Mouse (Mus musculus): ENCODE data around the gene Pde1c.

Pde1c gene

DNA sequence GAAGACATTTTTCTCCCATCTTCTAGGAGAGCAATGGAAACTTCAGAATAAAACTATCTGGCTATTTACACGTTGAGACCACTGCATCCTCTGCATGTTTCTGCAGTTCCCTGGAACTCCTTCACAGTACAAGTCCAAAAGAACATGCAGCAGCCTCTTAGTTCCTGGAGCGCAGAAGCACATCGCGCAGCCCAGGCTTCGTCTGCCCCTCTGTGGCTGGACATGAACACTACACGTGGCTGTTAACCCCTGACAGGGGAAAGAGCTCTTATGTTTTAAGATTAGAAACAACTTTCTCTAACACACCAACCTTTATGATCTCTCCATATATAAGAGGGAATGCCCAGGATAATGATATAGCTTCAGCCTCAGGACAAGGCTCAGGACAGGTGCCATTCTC, 92.3 kb downstream of the Pde1c start:
- in situ Hi-C loops (cut with MboI; ENCODE audit: low sequenced_read_pairs): loop anchor here (10.0 to 25.0 kb wide), 3 partner anchors 138 to 412 kb away; no protein-coding TSS in a partner anchor

DNA sequence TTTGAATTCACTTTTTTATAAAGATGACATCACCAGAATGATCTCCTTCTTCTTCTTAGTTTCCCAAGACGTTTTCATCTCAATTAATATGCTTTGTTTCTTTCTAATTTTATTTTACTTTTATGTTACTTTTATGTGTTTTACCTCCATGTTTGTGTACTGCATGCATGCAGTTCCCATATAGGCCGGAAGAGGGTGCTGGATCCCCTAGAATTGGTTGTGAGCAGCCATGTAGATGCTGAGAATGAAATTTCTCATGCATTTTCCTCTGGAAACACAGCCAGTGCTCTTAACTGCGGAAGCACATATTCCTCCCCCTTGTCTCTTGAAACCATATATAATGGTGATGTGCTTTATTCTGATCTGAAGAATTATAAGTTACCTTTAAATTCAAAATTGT, 110.8 kb downstream of the Pde1c start:
- in situ Hi-C loops (cut with MboI; ENCODE audit: low sequenced_read_pairs): no loop called here

DNA sequence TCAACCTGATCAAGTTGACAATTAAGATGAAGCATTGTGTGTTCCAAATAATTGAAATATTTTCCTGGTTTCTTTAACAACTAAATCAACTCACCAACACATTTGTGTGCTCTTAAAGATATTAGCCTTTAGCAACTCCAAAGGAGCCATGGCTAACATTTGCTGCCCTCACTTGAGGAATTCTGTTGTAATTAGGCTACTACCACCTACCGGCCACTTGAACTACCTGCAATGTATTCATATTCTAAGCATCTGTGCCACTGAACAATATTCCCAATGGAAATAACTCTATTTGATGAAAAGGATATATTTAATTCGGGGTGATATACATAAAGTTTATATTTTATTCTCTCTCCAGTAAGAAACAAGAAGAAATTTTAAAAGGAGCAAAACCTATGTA, 121.0 kb downstream of the Pde1c start:
- in situ Hi-C loops (cut with MboI; ENCODE audit: low sequenced_read_pairs): no loop called here

DNA sequence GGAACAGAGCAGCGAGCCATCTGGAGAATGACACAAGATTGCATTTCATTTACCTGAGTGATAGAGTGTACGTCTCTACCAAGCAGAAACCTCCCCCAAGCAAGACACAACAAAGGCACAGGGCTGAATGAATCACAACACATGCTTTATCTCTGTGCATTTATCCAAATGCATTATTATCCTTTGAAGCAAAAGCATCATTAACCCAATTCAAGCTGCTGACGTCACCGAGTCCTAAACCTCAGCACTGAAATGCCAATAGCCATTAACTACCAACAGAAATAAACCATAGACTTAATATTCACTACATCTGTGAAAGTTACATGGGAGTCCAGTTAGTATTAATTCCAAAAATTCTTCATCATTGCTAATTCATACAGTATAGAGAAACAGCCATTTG, 127.4 kb downstream of the Pde1c start:
- in situ Hi-C loops (cut with MboI; ENCODE audit: low sequenced_read_pairs): no loop called here

DNA sequence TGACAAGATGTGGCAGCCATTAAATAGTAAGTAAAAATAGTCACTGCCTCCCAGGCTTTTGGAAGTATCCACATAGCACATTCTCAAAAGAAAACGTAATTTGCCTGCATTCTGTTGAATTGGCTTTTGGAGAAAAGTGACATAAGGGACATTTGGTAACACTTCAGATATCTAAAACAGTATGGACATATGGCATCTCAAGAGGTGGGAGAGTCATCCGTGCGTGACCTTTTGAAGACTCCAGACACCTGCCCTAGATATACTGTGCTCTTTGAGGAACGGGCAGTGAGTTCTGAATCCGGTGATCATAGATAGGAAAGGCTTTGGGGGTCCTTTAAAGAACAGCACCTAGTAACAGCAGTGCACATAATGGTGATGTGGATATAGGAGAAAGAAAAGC, 143.1 kb downstream of the Pde1c start:
- in situ Hi-C loops (cut with MboI; ENCODE audit: low sequenced_read_pairs): no loop called here

DNA sequence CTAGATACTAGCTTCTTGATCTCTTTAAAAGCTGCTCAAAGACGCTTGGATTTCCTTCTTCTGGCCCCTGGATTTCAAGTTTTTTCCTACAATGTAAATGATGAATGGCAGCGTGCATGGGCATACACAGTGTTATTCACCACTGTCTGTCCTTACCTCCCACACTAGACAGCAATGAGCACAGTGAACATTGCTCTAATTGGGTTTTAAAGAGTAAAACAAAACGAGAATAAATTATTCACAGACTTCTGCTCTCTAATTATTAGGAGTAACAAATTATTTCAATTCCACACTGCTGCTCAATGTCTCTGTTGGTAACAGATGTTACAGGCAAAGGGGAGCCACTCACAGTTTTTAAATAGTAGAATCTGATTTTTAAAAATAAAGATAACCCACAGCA, 146.0 kb downstream of the Pde1c start:
- in situ Hi-C loops (cut with MboI; ENCODE audit: low sequenced_read_pairs): no loop called here

DNA sequence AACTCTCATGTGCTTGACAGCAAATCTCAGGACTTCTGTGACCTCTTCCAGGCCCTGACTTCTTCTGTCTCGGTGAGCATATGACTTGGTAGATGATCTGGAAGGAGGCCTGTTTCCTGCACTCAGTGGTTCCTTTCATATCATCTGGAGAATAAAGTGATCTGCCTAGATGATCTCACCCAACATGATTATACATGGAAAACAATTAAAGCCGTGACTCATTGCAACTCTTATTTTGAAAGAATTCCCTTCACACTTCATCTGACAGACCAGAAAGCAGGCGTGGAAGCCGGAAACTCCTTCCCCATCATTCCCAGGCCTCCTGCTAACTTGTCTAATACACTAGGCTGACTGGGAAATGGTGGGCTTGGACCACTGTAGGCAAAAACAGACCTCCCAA, 152.7 kb downstream of the Pde1c start:
- in situ Hi-C loops (cut with MboI; ENCODE audit: low sequenced_read_pairs): no loop called here

DNA sequence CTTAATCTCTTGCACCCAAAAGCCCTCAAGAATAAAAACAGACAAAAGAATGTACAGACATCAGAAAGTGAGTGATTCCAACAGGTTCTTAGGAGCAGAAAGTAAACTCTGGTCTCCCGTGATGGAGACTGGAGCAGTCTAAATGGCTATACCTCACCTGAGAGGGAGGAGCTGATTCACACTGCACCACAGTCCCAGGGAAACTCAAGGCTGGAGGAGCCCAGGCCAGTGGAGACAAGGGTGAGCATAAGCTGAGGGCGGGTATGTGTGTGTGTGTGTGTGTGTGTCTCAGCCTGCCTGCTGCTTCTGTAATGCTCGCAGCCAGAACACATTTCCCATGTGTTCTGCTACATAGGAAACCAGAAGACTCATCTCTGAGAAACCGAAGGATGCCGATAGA, 179.7 kb downstream of the Pde1c start:
- in situ Hi-C loops (cut with MboI; ENCODE audit: low sequenced_read_pairs): no loop called here

DNA sequence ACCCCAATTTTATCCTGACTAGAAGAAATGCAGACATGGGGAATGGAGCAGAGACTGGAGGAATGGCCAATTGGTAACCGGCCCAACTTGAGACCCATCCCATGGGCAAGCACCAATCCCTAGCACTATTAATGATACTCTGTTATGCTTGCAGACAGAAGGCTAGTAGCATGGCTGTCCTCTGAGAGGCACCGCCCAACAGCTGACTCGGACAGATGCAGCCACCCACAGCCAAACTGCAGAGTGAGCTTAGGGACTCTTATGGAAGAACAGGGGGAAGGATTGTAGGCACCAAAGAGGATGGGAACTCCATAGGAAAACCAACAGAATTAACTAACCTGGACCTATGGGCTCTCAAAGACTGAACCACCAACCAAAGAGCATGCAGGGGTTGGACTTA, 192.5 kb downstream of the Pde1c start:
- in situ Hi-C loops (cut with MboI; ENCODE audit: low sequenced_read_pairs): no loop called here

DNA sequence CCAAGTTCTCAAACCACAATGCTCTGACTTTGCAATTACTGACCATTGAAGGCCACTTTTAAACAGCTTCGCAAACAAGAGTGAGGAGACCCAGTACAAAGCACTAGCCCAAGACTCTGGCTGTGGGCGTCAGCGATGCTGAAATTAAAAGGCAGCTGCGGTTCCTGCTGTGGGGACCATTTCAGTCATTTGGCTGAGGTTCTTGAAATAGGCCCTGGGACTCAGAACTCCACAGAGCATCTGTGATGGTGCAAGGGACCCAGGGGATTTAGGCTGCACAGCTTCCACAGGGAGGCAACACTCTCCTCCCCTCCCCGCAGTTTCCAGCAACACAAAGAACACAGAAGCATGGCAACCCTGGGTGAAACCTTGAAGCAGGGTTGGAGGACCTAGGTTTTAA, 194.7 kb downstream of the Pde1c start:
- in situ Hi-C loops (cut with MboI; ENCODE audit: low sequenced_read_pairs): no loop called here

DNA sequence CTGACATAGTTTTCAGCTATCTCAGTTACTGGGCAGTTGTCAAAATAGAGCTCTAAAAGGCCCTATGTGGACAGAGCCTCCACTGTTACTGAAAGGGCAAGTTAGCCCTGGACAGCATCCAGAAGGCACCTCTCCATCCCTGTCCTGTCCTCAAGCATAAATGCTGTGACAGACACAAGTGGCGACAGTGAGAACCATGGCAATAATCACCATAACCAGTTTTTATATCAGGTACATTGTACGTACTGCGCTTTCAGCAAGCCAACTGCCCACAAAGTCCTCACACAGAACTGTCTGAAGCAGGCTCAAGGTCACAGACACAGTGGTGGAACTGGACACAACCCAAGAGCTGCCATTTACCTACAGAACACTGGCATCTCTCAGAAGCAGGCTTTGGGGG, 195.2 kb downstream of the Pde1c start:
- in situ Hi-C loops (cut with MboI; ENCODE audit: low sequenced_read_pairs): no loop called here

DNA sequence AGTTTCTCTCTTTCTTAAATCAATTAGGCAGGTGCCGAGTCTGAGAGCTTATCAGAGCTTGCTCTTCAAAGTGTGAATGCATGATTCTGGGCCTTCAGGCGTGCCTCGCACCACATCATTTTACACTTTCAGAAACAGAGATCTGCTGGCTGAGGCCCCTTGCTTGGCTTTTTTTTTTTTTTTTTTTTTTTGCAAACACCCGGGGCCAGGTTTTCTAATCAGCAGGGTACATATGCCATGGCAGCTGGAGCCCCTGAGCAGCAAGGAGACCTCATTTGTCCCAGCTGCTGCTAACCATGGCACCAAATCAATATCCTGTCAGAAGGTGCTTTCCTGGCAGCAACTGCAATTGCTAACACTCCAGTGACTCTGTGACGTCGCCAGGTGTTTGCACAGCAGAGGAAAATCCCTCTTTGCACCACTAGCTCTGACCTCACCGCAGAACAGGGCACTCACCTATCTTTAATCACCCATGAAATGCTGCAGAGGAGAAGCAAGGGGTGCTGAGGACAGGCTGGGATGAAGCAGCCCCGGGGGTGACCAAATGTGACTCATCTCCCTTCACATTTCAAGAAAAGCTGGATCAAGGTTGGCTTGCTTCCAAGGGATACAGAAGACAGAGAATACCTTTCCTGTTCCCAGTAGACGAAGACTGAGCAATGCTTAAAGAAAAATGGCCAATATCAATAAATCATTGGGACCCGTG, 195.7 kb downstream of the Pde1c start:
- in situ Hi-C loops (cut with MboI; ENCODE audit: low sequenced_read_pairs): no loop called here

DNA sequence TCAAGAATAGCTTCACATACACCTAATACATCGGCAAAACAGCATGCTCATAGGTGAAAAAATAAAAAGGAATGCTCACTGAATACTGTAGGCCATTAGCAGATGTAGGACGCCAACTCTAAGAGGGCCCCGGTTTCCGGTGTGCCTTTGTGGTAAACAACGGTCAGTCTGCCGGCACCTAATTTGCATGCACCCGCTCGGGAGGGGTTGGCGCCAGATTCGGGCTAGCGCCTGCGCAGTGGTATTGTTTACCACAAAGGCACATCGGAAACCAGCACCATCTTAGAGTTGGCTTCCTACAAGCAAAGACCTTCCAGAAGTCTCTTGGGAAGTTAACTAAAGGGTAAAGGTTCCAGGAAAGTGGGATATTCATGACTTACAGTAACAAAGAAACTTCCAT, 199.4 kb downstream of the Pde1c start:
- in situ Hi-C loops (cut with MboI; ENCODE audit: low sequenced_read_pairs): no loop called here

DNA sequence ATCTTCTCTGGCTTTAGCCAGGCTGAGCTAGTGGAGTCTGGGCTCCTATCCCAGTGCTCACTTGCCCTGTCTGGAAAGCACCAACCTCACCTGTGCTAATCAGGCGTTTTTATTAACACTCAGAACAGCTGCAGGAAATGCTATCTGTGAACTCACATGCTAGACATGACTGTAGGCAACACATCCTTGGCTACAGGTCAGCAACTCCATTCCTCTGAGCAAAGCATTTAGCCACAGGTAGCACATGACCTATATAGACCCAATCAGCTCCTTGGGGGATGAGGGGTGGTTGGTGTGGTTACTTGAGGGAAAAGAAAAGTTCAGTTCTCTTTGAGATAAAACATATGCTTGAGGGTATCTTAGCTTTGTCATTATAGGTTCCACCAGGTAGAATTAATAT, 200.8 kb downstream of the Pde1c start:
- in situ Hi-C loops (cut with MboI; ENCODE audit: low sequenced_read_pairs): no loop called here

DNA sequence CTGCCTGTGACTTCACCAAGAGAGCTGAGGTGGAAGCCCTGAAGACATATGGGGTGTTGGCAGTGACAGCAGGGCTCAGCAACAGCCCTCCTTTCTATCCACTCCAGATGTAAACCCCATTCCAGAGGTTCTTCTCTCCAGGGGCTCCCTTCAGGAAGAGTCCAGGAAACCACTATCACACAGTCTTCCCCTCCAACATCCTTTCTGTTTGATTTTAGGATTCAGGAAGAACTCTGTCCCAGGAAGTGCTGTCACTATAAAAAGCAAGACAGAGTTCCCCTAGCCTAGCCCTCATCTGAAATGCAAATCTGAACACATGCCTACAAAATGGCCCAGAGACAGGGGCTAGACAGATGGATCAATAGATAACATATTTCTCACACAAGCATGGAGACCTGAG, 201.6 kb downstream of the Pde1c start:
- in situ Hi-C loops (cut with MboI; ENCODE audit: low sequenced_read_pairs): no loop called here

DNA sequence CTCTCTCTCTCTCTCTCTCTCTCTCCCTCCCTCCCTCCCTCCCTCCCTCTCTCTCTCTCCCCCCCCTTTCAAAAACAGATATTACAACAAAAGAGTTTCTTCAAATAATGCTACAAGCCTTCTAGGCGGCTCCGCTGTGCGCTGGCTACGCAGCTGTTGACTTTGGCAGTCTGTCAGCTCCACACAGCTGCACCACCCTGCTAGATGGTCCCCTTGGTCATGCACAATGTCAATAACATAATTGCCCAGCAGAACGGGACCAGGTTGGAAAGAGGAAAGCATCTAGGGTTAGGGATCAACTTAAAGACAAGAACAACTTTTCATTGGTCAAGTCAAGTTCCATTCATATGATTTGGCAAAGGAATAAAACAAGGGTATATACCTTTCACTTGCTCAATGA, 206.3 kb downstream of the Pde1c start:
- in situ Hi-C loops (cut with MboI; ENCODE audit: low sequenced_read_pairs): no loop called here

DNA sequence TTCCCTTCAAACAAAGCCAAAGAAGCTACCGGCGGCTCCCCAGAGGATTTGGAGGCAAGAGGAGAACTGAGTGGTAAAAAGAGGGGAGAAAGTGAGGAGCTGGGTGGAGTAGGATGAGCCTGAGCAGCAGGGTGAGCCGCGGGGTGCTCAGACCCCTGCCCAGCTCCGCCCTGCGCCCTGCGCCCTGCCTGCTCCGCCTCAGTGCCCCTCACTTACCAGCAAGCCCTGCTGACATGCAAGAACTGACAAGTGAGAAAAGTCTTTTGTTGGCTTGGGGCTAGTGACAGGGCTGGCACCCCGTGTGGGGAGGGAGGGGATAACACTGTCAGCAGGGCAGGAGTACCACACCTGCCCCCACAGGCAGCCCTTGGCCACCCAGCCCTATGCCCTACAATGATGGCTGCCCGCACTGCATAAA, 206.8 kb downstream of the Pde1c start:
- in situ Hi-C loops (cut with MboI; ENCODE audit: low sequenced_read_pairs): no loop called here

DNA sequence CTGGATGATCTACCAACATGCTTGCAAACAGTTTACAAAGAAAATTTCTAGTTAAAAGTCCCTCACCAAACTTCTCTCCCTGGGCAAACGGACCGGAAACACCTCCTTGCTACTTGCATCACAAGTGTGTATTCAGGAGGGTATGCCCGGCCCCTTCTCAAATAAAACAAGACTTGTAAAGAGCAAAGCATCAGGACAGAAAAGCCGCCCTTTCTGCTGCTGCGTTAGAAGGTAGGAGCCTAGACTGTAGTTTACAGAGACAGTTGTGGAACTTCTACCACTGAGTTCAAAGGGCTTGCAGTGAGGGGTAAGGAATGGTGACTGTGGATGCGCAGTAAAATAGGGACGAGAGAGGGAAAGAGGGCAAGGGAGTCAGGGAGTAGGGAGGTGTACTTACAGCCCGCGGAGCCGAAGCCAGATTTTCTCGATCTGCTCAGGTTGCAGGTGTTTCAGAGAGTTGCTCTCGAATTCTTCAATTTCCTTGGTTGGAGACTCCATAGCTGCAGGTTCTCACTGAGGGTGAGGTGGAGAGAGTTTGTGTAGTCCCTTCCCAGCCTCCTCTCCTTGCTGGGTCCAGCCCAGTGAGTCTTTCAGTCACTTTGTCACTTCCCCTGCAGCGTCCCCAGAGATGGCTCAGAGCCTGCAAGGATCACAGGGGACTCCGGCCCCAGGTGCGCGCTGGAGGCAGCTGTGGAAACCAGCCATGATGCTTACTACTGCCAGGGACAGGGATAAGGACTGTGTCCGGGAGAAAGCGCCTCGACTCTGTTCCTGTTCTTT, 207.4 kb downstream of the Pde1c start:
- in situ Hi-C loops (cut with MboI; ENCODE audit: low sequenced_read_pairs): no loop called here

DNA sequence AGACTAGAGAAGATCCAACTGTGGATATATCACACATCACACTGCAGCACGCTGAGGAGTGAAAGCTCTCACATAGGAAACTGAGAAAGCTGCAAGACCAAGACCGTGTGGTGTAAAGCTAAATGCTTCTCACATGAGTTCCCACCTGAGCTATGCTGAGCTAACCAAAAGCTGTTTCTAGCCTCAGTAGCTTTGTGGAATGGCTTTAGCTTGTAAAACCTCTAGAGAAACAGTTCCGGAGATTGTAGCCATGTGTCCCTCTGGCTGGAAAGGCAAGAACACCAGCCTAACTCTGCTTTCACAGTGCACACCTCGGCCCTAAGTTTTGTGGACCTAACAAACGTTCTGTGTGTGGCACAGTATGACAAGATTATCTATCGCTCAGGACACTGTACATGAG, 208.8 kb downstream of the Pde1c start:
- in situ Hi-C loops (cut with MboI; ENCODE audit: low sequenced_read_pairs): no loop called here

DNA sequence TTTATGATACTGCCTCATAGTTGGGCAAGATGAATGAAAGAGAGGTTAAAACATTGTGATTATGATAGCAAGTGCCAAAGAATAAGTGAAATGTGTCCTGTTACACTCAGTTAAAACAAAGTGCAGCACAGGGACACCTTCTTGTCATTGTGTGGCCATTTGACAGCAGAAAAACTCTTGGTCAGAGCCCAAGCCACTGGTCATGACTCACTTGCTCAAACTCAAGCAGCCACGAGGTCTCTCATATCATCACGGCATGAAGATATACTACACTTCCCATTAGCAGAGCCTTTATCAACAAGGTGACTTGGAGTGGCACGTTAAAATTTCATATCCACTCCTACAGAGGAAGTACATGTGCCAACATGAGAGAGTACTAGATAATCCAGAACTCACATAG, 209.8 kb downstream of the Pde1c start:
- in situ Hi-C loops (cut with MboI; ENCODE audit: low sequenced_read_pairs): no loop called here

DNA sequence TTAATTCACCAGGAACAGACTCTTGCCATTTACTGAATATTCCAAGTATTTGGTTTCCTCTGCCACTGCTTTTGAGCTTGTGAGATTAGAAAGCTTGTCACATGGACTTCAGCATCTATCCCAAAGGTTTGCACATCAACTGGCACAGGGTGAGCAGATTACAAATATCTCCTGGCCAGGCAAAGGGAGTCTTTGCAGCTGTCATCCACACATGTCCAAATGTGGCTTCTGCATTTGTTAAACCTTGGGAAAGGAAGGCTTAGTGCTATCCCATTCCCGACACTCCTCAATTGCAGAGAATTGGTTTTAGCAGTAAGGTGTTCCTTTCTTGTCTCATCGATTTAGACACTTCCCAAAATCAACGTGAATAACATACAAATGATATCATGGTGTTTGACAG, 221.7 kb downstream of the Pde1c start:
- in situ Hi-C loops (cut with MboI; ENCODE audit: low sequenced_read_pairs): no loop called here

DNA sequence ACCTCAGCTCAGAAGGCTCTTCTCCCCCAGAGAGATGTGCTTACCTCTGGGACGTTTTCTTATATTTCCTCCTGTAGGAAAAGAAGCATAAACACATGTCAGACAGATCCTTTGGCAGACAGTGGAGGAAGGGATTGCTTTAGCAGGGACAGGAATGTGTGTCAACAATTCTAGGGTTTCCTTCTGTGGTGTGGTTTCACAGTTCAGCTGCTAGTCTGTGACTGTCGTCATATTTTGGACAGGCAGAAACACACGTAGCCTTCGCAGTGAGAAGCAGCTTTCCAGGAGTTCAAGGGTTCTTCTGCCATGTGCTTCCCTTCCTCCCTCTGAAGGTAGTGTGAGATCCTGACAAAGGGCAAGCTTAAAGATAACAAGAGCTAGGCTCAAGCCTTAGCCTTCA, 223.8 kb downstream of the Pde1c start:
- in situ Hi-C loops (cut with MboI; ENCODE audit: low sequenced_read_pairs): no loop called here

DNA sequence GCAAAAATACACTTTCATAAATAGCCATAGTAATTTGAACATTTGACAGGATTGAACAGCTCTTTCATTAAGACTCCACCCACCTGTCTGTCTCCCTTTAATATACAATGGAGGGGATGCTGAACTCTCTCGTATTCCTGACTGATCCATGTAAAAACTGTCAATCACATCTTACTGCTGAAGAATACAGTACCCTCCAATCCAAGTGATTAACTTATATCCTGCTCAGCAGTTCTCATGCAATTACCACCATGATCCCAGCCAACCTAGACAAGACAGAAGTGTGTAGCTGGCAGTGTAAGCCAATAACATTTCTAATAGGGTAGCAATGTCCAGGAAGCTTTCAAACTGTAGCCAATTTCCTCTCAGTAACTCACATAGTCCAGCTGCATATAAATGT, 226.9 kb downstream of the Pde1c start:
- in situ Hi-C loops (cut with MboI; ENCODE audit: low sequenced_read_pairs): no loop called here

Measured in CH12F3 (cell line).